Mouse (Mus musculus) frontal cortex, postnatal 36 days (tissue): ENCODE data around the gene Atl3.
A peak's percentile ranks its signal among the peaks of the same experiment; 100 is the strongest.
"Not testable (repeated sequence)": the region's sequence is repeated elsewhere in the genome, so short reads cannot be mapped to it uniquely, and the experiment has no call there.

Experiments used
- DNase-seq, 2 experiments: peaks; one replicate each; pipeline ENCODE4 v3.0.0; 2022; ENCODE audit warnings: low spot score in 2 of 2

The Atl3 gene

DNA sequence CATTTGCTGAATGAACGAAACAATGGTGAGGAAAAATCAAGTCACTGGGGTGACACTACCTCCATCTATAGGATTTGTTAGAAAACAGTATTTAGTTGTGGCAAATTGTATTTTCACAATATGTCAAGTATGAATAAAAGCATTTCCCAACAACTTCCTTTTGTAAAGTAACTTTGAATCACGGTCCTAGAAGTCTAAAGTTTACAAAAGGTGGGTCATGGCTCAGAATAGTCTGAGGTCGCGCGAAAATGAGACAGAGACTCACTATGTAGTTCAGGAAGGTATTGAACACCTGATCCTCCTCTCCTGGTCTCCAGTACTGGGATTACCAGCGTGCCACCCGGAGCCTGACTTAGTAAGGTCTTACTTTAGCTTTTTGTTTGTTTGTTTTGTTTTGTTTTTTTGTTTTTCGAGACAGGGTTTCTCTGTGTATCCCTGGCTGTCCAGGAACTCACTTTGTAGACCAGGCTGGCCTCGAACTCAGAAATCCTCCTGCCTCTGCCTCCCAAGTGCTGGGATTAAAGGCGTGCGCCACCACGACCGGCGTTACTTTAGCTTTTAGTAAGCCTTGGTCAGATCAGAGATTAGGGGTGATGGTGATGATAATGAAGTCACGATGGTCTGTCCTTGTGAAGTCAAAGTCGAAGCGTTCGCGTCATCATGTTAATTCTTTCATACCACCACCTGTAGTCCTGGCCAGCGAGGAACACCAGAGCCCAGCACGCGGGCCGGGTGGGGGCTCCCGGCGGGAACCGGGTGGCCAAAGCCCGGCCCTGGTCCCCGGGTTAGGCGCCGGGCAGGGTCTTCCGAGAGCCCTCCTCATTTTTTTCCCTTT, at the start of gene Atl3:
Gene Atl3, plus strand, starts transcription at position 689 of the 835 bp plus-strand sequence.
- DNase-seq, result no peak

DNA sequence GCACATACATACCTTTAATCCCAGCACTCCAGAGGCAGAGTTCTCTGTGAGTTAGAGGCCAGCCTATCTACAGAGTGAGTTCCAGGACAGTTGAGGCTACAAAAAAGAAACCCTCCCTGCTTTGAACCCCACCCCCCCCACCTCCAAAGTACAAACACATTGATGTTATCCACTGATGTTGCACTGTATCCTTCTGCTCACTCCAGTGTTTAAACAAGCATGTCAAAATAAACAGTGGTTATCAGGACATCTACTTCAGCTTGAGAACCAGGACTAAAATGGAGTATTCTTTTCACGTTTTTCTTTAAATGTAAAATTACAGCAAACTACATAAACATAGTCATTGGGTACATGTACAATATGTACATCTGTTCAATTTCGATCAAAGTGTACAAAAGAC, 48.7 kb upstream of the Atl3 start:
- no peak for DNase-seq

DNA sequence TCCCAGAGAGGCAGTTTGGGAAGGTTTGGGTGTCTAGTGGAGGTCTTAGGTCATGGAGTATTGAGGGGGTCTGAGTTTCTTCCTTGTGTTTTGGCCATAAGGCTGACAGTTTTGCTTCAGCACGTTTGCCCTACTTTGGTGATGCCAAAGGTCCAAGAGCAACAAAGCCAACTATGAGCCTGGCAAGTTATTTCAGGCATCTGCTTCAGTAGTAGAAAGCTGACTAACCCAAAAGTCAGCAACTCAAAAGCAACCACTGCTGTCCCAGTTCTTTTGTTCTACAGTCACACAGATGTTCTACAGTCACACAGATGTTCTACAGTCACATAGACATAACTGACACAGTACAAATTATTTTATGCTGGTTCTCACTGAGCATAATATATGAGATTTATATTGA, 48.2 kb upstream of the Atl3 start:
- DNase-seq, result no peak

DNA sequence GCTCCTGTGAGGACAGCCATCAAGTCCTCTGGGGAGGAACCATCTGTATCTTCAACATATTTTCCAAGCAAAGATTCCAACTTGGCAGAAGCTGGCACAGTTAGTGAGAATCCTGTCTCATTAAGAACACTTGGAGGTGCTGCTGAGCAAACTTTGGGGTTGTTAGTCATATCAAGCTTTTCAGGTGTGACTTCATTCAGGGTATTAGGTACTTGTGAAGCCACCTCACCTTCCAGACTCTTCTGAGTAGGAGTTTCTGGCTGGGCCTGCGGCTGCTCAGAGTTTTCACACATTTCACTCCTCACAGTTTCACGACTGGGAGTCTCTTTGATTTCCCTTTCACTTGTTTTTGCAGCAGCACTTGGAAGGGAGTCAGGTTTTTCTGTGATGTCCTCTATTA, 37.0 kb upstream of the Atl3 start:
- DNase-seq, result peak in 1 of 2 experiments; percentile 32

DNA sequence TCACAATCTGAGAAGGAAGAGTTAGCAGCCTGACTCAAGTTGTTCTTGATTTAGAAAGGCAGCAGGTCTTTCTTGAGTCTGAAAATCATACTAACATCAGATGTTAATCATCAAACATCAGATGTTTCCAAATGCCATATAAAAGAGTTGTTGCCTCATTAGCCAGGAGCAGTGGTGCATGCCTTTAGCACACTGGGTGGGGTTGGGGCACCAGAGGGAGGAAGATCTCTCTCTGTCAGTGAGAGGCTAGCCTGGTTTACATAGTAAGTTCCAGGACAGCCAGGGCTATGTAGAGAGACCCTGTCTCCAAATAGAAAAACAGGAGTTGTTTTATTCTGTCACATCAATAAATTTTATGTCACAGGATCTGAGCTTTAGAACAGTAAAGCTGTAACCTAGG, 34.9 kb upstream of the Atl3 start:
- DNase-seq, result no peak

DNA sequence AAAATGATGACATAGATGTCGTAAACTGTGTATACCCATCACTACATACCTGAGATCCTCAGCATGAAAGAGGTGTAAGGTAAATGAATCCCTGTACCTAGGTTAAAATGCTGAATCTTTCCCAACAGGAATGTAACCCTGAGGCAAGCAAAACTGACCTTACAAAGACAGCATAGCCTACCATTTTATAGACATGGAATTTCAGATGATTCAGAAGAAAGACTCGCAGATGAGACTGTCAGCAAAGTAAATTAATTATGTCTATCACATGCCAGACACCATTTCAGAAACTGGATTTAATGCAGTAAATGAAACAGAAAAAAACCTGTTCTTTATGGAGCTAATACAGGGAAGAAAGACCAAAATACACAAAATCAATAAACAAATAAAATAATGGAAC, 34.5 kb upstream of the Atl3 start:
- no peak for DNase-seq

DNA sequence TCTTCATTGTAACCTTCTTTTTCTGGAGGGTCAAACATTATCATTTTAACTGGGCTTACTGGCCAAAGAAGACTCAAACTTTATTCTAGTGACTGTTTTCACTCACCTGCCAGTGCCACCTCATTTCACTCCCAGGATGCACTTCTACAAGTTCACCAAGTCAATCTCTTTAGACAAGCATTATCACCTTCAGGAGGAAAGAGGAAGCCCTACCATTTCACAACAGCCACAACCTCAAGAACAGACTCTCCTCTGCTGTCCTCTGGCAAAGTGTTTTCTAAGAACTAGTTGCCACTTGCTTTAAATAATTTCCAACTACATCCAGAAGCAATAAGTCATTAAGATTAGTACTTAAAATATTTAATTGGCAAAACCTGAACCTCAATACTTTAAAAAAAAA, 25.9 kb upstream of the Atl3 start:
- DNase-seq, result no peak

DNA sequence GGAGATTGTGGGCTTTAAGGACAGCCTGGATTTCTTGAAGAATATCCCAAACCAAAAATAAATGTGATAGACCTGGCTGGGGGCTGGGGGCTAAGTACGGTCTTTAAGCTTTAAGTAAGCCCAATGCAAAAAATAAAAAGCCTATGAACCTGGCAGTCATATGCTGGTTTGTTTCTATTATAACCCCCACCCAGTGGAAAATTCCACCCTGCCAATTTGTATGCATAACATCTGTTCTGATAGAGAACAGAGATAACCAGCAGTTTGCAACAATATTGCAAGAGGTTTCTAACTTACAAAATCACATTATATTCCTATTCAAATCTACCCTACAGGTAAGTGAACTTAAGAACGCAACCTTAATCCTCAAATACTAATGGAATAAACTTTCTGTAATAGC, 23.2 kb upstream of the Atl3 start:
- DNase-seq, result no peak

DNA sequence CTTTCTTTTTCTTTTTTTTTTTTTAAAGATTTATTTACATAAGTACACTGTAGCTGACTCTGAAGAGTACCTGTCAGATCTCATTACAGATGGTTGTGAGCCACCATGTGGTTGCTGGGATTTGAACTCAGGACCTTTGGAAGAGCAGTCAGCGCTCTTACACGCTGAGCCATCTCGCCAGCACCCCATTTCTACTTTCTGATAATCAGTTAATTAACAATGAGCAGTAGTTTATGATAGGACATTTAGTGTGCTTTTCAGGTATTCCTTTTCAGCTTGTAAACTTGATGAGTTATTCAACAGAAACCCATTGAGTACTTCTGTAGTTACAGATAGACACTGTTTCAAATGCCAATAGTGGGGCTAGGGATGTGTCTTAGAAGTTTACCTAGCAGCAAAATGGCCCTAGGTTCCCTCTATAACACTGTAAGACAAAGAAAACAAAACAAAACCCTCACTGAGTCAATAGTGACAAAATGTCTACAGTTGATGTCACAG, 14.0 kb upstream of the Atl3 start:
- DNase-seq, result no peak

DNA sequence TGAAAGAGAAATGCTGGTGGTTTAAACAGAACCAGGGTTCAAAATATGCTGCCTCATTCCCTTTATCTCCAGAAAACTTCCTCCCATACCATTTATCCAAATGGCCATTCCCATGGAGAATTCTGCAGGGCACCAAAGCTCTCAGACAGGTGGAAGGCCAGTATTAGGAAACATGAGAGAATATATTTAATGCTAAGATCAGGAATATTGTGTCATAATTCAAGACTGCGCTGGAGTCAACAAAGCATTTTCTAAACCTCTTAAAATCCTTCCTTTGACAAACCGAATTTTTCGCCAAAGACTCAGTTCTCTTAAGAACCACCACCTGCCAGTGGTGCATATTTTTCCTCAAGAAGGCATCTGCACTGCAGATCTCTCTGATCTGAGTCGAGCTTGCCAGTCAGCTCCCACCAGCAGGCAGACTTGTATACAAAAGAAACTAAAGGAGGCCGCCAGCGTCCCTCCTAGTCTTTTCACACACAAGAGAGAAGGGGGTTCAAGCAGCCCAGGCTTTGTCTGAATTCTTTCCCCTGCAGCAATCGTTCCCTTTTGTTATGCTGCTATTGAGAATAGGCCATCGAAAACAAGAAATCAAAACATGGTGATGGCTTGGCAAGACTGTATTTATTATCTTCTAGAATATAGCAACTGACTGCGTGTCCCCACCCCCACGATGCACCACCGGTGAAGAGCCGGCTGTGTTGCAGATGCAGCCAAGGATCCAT, 12.1 kb upstream of the Atl3 start:
- peak; percentile 42 to 60 for DNase-seq

DNA sequence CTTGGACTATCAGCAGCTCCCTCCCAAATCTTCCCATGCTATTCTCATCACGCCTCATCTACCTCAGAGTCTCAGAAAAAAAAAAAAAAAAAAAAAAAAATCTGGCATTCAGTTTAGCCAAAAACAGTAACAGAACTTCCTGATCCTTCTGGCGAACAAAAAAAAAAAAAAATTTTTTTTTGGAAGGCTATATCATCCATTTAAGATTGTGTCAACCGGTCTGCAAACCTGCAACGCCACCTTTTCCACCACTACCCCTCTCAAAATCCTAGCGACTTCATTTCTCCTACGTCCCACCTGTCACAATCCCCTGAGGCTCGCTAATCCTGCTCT, 11.6 kb upstream of the Atl3 start:
- DNase-seq, result no peak

DNA sequence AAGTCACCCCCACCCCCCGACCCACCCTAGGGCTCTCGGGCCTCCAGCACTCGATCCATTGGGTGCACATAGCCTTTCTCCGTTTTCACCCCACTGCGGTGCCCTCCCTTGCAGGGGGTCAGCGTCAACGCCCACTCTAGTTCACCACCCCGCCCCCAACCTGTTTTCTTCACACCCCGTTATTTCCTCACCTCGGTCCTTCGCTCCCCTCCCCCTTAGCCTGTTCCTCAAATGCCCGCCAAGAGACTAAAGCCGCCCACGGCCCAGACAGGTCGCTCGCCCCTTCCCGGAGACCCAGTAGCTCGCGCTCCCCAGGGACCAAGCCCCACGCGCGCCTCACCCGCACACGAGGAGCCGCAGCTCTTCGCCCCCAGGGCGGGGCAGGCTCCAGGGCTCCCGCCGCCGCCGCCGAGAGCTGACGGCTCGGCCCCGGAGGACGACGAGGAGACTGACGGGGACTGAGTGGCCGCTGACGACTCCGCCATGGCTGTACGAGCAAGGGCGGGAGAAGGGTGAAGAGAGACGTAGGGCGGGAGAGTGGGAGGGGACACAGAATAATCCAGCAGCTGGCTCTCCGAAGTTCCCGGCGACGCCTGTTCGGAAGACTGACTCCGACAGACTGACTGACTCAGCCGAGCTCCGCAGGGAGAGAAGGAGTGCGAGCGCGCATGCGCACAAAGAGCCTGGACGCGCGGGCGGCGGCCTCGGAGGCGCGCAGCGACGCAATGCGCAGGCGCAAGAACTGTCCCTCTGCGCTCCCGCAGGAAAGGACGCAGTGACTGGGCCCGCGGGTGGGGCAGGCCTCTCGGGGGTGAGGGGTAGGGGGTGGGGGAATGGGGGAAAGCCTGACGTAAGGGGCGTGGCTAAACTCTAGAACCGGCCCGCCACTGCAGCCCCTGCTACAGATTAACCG, 11.0 kb upstream of the Atl3 start, which contains the start of gene Rtn3:
Gene Rtn3, minus strand, starts transcription at position 683 of the 913 bp plus-strand sequence.
- peak; percentile 96 to 97 for DNase-seq

DNA sequence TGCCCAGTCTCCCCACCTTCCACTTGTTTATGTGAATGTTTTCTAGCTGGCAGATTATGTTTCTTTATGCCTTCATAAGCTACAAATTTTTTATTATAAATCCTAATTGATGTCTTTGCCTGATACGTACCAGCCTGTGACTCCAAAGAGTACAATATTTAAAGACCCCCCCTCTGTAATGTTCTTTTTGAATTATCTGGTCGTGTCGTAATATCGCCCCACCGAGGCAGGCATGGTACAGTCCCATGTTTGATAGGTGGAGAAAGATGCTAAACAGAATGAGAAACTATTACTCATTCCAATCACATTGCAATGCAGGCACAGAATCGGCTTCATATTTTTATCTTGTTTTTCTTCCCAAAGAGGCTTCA, 10.3 kb upstream of the Atl3 start:
- DNase-seq, result peak in 1 of 2 experiments; percentile 81

DNA sequence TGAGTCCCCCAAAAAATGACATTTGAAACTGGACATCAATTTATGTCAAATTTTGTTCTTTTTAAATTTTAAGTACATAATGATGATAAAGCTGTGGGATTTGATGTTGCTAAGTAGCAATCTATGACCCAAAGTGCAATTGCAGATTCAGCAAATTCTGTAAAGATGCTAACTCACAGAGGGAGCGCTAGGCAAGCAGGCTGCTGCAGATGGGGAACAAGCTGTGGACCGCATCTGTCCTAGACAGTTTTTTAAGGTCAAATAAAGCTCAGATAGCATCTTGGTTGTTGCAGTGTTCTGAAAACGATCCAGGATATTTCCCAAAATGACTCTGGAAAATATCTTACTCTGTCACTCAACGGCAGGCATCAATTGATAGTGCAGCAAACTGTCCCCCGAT, 9.8 kb upstream of the Atl3 start:
- DNase-seq, result peak; percentile 14 to 45

DNA sequence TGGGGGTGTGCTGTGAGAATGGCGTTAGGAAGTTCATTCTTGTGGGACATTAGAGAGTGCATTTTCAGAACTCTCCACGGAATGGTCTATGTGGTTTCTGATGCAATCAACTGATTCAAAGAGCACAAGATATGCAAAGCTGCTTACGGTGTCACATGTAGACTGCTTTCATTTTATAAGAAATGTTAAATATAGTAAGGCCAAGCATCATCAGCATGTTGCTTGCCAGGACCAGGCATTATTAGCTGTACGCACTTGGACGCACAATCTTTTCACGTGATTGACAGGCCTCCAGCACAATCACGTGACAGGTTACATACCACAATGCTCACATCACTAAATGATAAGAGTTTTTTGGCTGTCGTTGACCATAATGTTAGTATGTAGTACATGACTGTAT, 6.2 kb upstream of the Atl3 start:
- DNase-seq, result no peak

DNA sequence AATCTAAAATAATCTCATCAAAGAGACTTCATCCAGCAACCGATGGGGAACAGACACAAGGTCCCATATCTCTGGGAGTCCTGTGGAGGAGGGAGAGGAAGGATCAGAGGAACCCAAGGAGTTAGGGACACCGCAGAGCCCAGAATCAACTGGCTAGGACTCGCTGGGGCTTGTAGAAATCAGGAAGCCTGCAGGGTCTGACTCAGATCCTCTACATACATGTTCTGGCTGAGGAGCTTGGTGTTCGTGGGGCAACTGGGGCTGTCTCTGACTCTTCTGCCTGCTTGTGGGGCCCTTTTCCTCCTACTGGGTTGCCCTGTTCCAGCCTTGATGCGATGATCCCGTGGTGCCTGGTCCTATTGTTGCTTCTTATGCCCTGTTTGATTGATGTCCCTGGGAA, 1.9 kb upstream of the Atl3 start:
- DNase-seq, result no peak

DNA sequence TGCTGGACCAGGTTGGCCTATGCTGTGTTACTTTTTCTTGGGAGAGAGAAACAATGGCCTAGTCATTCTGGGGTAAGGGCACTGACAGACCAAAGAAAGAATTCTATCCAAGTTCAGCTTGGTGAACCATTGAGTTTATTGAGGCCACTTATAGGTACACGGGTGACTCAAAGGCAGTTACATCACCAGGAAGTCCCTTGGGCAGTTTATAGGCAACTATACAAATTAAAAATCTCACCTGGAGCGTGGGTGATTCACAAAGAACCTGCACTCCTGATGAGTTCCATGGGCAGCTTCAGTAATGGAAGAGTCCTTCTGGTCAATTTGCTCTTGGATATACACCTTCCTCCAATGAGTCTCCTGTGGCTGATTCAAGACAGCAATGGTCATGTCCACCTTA, 1.2 kb upstream of the Atl3 start:
- no peak for DNase-seq

DNA sequence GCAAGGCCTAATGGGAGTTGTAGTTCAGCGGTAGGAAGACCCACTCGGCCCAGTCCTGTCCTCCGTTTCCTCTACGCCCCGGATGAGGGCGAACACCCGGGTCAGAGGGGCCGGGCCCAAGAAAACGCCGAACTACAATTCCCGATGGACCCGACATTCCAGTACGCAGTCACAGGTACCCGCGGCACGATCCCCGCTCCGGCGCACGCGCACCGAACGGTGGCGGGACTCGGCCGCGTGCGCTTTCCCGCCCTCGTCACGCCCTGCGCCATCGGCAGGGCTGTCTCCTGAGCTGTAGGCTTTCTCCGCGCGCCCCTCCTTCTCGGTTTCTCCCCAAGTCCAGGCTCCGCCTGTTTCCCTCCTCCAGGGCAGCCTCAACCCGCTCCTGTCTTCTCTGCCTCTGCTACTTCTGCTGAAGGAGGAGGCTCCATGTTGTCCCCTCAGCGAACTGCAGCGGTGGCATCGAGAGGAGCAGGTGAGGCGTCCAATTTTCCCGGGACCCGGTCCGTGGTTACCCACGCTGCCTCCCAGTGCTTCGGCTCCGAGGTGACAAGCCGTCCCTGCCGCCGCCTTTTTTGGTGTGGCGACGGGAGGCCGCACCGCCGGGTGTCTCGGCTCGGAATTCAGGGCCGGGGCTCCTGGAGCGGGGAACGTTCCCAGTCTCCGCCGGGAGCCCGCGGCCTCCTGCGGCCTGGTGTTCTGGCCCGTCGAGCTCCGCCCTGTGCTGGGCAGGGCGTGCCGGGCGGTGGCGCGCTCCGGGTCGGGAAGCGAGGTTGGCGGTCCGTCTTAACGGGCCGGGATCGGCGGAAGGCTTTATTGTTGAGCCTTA, 561 bp downstream of the Atl3 start:
- peak; percentile 97 to 99 for DNase-seq

DNA sequence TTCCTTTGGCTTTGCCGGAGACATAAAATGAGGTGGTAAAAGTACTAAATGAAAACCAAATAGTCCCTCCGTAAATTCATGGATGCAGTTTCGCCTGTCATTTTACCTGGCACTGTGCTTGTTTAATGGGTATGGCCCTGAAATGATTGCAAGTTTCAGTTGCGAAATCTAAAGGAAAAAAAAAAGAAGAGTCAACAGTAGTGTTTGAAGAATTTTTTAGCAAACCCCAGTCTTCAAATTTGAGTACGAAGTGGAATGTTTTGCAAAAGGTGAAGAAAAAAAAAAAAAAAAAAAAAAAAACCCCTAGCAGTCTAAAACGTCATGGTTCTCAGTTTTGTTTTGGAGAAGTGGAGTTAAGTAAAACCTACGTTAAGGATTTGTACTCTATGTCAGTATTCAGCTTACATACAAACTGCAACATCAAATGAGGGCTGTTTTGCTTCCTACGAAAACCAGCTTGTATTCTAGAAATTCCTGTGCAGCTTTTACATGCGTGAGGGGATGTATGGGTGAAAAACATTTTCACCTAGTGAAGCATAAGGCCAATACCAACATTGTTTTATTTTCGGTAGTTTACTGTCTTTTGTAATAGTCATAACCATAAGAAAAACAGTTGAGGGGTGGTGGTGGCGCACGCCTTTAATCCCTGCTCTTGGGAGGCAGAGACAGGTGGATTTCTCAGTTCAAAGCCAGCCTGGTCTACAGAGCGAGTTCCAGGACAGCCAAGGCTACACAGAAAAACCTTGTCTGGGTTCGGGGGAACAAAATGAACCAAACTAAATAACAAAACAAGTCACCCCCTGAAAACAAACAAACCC, 1.6 kb downstream of the Atl3 start:
- DNase-seq, result no peak

DNA sequence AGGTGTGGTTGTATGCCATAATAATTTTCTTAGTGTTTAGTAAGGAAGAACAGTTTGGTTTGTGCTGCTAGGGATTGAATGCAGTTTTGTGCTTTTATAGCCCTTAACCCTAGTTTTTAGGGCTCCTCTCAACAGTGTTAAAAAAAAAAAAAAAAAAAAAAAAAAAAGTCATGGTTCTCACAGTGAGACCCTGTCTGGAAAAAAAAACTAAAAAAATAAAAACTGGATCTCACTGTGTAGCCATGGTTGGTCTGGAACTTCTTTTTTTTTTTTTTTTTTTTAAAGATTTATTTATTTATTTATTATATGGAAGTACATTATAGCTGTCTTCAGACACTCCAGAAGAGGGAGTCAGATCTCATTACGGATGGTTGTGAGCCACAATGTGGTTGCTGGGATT, 2.2 kb downstream of the Atl3 start:
- not testable (repeated sequence) for DNase-seq
